Mouse (Mus musculus) bone marrow macrophage, adult 2 months (primary cell): ENCODE measurements around the gene Stmnd1.

Source experiments
- CTCF ChIP-seq: IDR thresholded peaks from 2 replicates; pipeline ENCODE4 v1.5.1; 2012; ENCODE audit warnings: low read depth, mild to moderate bottlenecking, low read length, moderate library complexity
- POLR2A ChIP-seq: IDR thresholded peaks from 2 replicates; pipeline ENCODE4 v1.6.1; 2012; ENCODE audit warnings: mild to moderate bottlenecking, low read depth, low read length, borderline replicate concordance

GRCm38 (mm10) chr13:46310790-46311189 lies 37.3 kb downstream of the Stmnd1 start:
- no peak for TF ChIP-seq POLR2A
- TF ChIP-seq CTCF: no peak
